Mouse (Mus musculus): ENCODE results near the gene Il1f10. TPM values are rescaled to one million over a fixed set of nuclear protein-coding genes. Genes with fewer than 3 reads are reported as not detected.

The Il1f10 gene
- polyA plus RNA-seq, 1 experiment from 2014 or later = not detected

DNA sequence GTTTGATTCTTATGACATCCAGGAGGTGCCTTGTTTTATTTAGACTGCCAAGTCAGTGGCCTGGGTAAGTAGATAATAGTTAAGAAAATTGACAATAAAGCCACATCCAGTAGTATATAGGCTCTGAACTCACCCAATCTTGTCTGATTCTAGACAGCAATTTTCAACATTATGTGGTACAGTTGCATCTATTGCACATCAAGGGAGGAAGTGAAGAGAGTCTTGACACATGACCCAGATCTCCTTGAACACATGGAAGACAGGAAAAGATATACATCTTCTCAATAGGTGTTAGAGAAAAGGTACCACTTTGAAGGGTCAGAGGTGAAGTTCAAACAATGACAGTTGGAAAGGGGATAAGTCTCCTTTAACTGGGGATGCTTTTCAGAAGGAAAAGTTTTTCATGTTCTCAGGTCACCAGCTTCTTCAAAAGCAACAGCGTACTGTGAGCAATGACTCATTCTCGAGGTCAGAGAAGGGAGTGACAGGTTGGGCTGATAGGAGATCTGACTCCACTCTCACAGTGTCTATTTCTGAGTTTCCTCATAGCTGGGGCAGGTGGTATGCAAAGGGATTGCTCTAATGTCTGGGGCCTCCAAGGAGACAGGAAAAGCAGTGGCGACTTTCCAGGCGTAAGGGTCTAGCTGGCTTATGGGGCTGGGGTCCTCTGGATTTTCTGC, 27.1 kb downstream of the Il1f10 start:
- Histone ChIP-seq H3K36me3 (ENCODE audit: control insufficient read depth, insufficient read depth, low read length) (no peaks in the 10 kb centered on the region), H3K9ac (ENCODE audit: low read length) (no peak overlapping the region), H3K4me3 (ENCODE audit: low read depth, low read length) (no peak overlapping the region), H3K4me1 (ENCODE audit: control insufficient read depth, insufficient read depth, low read length) (no peaks in the 10 kb centered on the region), H3K27me3 (ENCODE audit: control insufficient read depth, insufficient read depth, low read length) (no peaks in the 10 kb centered on the region), H3K27ac (replicated peaks; ENCODE audit: low read depth, low read length) (no peak overlapping the region), H3K9me3 (ENCODE audit: control insufficient read depth, low read length) (no peaks in the 10 kb centered on the region), H3K4me2 (ENCODE audit: low read depth, severe bottlenecking) (no peak overlapping the region)
- DNase-seq (ENCODE audit: low spot score) (peak; percentile 14), ATAC-seq (ENCODE audit: insufficient number of reproducible peaks, low FRiP score, low TSS enrichment, low read depth) (no peak)
- 90% methylated on average over 4 of the region's 4 CpGs for WGBS

DNA sequence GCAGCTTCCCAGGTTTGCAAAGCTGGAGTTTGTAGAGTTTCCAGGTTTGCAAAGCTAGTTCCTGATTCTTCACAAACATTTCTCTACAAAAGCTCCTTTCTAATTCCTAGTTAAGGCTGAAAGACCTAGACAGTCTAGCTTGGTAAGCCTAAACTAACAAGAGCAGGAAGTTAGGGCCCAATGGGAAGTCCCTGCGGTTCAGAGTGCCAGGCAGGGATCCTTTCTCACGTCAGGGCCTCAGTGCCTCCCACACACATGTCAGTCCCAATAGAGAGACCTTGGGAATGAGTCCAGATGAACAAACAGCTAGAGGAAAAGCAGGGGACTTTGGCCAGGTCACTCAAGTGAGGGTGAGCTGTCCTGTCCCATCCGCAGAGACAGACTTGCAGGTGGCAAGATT, 44.3 kb downstream of the Il1f10 start:
- DNase-seq (ENCODE audit: low spot score) (no peak), ATAC-seq (ENCODE audit: insufficient number of reproducible peaks, low FRiP score, low TSS enrichment, low read depth) (no peak)
- Histone ChIP-seq H3K36me3 (ENCODE audit: control insufficient read depth, insufficient read depth, low read length) (no peaks in the 10 kb centered on the region), H3K4me3 (ENCODE audit: low read depth, low read length) (no peak overlapping the region), H3K27ac (replicated peaks; ENCODE audit: low read depth, low read length) (no peak overlapping the region), H3K27me3 (ENCODE audit: control insufficient read depth, insufficient read depth, low read length) (no peaks in the 10 kb centered on the region), H3K9me3 (ENCODE audit: control insufficient read depth, low read length) (no peaks in the 10 kb centered on the region), H3K4me1 (ENCODE audit: control insufficient read depth, insufficient read depth, low read length) (no peaks in the 10 kb centered on the region), H3K9ac (ENCODE audit: low read length) (no peak overlapping the region), H3K4me2 (ENCODE audit: low read depth, severe bottlenecking) (no peak overlapping the region)
- WGBS = 59% methylated on average over 3 of the region's 3 CpGs

DNA sequence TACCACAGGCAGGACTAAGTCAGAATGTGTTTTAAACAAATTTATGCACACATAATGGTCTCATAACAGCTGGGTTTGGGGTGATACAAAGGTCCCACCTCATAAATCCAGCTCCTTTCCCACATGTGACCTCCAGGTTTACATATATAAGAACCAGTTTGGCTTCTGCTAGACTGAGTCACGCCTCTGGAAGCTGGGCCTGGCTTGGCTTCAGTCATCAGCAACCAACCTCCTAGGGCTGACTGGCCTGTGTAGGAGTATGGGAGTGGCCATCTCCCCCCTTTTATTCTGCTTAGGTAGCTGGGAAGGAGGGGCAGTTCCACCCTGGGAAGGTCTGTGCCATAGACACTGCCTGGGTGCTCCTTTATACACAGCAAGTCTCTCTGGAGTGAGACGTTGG, 45.5 kb downstream of the Il1f10 start, which contains the start of gene Il1rn:
Gene Il1rn, plus strand, starts transcription at position 309 of the 400 bp plus-strand sequence.
- DNase-seq (ENCODE audit: low spot score) (peak; percentile 23), ATAC-seq (ENCODE audit: insufficient number of reproducible peaks, low FRiP score, low TSS enrichment, low read depth) (peak; percentile 76)
- WGBS = 65% methylated on average over 2 of the region's 2 CpGs
- Histone ChIP-seq H3K4me2 (ENCODE audit: low read depth, severe bottlenecking) (no peak within 1 kb of the TSS), H3K9me3 (ENCODE audit: control insufficient read depth, low read length) (no peaks in the 10 kb centered on the region), H3K27me3 (ENCODE audit: control insufficient read depth, insufficient read depth, low read length) (no peaks in the 10 kb centered on the region), H3K4me3 (ENCODE audit: low read depth, low read length) (no peak within 1 kb of the TSS), H3K36me3 (ENCODE audit: control insufficient read depth, insufficient read depth, low read length) (no peaks in the 10 kb centered on the region), H3K9ac (ENCODE audit: low read length) (no peak within 1 kb of the TSS), H3K27ac (replicated peaks; ENCODE audit: low read depth, low read length) (no peak within 1 kb of the TSS), H3K4me1 (ENCODE audit: control insufficient read depth, insufficient read depth, low read length) (no peaks in the 10 kb centered on the region)

DNA sequence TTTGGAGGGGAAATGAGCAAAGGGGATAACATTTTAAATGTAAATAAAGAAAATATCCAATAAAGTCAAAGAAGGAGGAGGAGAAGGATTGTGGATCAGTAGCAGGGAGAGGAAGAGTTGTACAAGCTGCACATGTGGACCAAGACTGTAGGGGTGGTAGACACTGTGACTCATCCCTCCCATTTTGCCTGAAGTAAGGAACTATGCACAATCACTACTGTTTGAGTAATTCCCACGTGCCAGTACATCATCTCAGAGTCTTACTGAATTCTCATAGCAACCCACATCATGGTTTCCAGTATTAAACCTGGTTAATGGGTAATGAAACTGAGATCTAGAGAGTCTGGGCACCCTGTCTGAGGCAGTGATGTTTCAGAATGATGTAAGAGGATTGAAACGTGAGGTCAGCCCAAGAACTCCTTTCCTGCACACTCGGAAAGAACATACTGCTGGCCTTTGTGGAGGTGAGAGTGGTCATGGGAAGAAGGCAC, 50.4 kb downstream of the Il1f10 start:
- H3K4me3 ChIP-seq (ENCODE audit: low read depth, low read length) = no peak overlapping the region
- no peak overlapping the region for H3K27ac ChIP-seq (replicated peaks; ENCODE audit: low read depth, low read length)
- no peaks in the 10 kb centered on the region for H3K27me3 ChIP-seq (ENCODE audit: control insufficient read depth, insufficient read depth, low read length)
- no peak for ATAC-seq (ENCODE audit: insufficient number of reproducible peaks, low FRiP score, low TSS enrichment, low read depth)
- no peaks in the 10 kb centered on the region for H3K36me3 ChIP-seq (ENCODE audit: control insufficient read depth, insufficient read depth, low read length)
- no peaks in the 10 kb centered on the region for H3K9me3 ChIP-seq (ENCODE audit: control insufficient read depth, low read length)
- no peak overlapping the region for H3K9ac ChIP-seq (ENCODE audit: low read length)
- WGBS = 71% methylated on average over 3 of the region's 3 CpGs
- no peak for DNase-seq (ENCODE audit: low spot score)
- no peak overlapping the region for H3K4me2 ChIP-seq (ENCODE audit: low read depth, severe bottlenecking)
- H3K4me1 ChIP-seq (ENCODE audit: control insufficient read depth, insufficient read depth, low read length) = no peaks in the 10 kb centered on the region

Other genes with a start within 250 kb of the Il1f10 start
- gene Hnmt, start 241.8 kb upstream of the Il1f10 start, polyA plus RNA-seq (2014; fragmentation: Nextera tagmentation; extraction: Ambion mirVana) = 0.23 and 0.44 TPM in 2 replicates
- not detected in 2 replicates for gene Tbpl2, start 194.6 kb upstream of the Il1f10 start, polyA plus RNA-seq (2014; fragmentation: Nextera tagmentation; extraction: Ambion mirVana)
- not detected in 2 replicates for gene Il1f8, start 138.0 kb upstream of the Il1f10 start, polyA plus RNA-seq (2014; fragmentation: Nextera tagmentation; extraction: Ambion mirVana)
- not detected in 2 replicates for gene Il1f9, start 104.7 kb upstream of the Il1f10 start, polyA plus RNA-seq (2014; fragmentation: Nextera tagmentation; extraction: Ambion mirVana)
- not detected in 2 replicates for gene Il1f6, start 75.8 kb upstream of the Il1f10 start, polyA plus RNA-seq (2014; fragmentation: Nextera tagmentation; extraction: Ambion mirVana)
- gene Il1f5, start 14.2 kb upstream of the Il1f10 start, polyA plus RNA-seq (2014; fragmentation: Nextera tagmentation; extraction: Ambion mirVana) = 0.27 TPM in 1 of 2 replicates, not detected in the other
- 1.6 and 1.8 TPM in 2 replicates for gene Il1rn, start 45.7 kb downstream of the Il1f10 start, polyA plus RNA-seq (2014; fragmentation: Nextera tagmentation; extraction: Ambion mirVana)
- 0.50 and 0.93 TPM in 2 replicates for gene Psd4, start 76.4 kb downstream of the Il1f10 start, polyA plus RNA-seq (2014; fragmentation: Nextera tagmentation; extraction: Ambion mirVana)
- gene Pax8, start 184.4 kb downstream of the Il1f10 start, polyA plus RNA-seq (2014; fragmentation: Nextera tagmentation; extraction: Ambion mirVana) = not detected in 2 replicates